In the genomic region with DNA sequence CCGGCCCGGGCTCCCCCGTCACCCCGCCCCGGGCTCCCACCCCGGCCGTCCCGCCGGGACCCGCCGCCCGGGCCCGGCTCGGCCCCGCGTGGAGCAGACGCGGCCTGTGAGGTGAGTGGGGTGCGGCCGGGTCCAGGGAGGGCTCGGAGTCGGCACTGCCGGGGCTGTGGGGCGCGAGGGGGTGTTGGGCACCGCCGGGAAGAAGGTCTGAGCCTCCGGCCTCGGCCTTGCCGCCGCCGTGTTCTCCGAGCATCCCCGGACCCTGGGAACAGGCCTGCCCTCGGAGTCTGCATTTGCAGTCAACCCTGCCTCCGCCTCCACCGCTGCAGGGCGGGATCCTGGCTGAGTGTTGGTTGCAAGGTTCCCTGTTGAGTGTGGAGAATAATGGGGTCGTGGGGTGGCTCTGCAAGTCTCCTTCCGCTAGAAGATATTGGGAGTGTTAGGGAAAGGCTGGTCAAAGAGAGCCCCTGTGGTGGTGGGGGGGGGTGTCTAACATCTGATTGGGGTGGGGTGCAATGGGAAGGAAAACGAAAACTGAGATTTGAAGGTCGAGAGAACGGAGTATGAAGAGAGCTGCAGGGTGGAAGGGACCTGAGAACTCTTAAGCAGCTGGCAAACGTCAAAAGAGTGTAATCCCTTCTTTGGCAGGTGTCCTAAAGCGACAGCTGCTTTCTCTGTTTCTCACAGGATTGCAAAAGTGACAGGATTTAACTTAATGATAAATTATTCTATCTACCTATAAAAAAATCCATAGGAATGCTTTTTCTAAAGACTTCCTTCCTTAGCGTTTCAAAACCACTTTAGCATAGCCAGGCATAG, we compare ENCODE assay signal across 8 mouse cellular contexts. TPM values are rescaled to one million over a fixed set of nuclear protein-coding genes. Genes with fewer than 3 reads are reported as not detected.
DNase-seq lines count a peak whose midpoint lies in the region; ATAC-seq and TF ChIP-seq lines count a peak whose summit lies in the region.

No protein-coding gene starts in this region.

- no peaks in the 10 kb centered on the region for H3K27me3 ChIP-seq in kidney, embryonic 16.5 days (ENCODE audit: insufficient read depth, low read length)
- no peaks in the 10 kb centered on the region for H3K27me3 ChIP-seq in Patski
- no peaks in the 10 kb centered on the region for H3K27me3 ChIP-seq in forebrain, embryonic 13.5 days
- no peaks in the 10 kb centered on the region for H3K27me3 ChIP-seq in liver, embryonic 11.5 days (replicated peaks; ENCODE audit: control insufficient read depth, insufficient read depth, low read length)

- H3K4me3 ChIP-seq in kidney, embryonic 16.5 days (ENCODE audit: low read length), result peak overlapping the region; percentile 81
- H3K4me3 ChIP-seq in forebrain, embryonic 13.5 days, result peak overlapping the region; percentile 93
- H3K4me3 ChIP-seq in liver, embryonic 11.5 days (ENCODE audit: low read depth, low read length), result peak overlapping the region; percentile 97

- H3K36me3 ChIP-seq in kidney, embryonic 16.5 days (ENCODE audit: insufficient read depth, low read length), result peaks cover 30% of the 10 kb centered on the region
- peaks cover 33% of the 10 kb centered on the region for H3K36me3 ChIP-seq in forebrain, embryonic 13.5 days (ENCODE audit: poor library complexity, severe bottlenecking)
- H3K36me3 ChIP-seq in liver, embryonic 11.5 days (ENCODE audit: control insufficient read depth, insufficient read depth, low read length), result peaks cover 23% of the 10 kb centered on the region

- H3K4me1 ChIP-seq in kidney, embryonic 16.5 days (ENCODE audit: insufficient read depth, low read length), result peaks cover 28% of the 10 kb centered on the region
- peaks cover 51% of the 10 kb centered on the region for H3K4me1 ChIP-seq in forebrain, embryonic 13.5 days
- peaks cover 10% of the 10 kb centered on the region for H3K4me1 ChIP-seq in liver, embryonic 11.5 days (replicated peaks; ENCODE audit: control insufficient read depth, insufficient read depth, low read length)

- H3K9ac ChIP-seq in kidney, embryonic 16.5 days (replicated peaks; ENCODE audit: low read length), result peak overlapping the region; percentile 85
- peak overlapping the region; percentile 93 for H3K9ac ChIP-seq in forebrain, embryonic 13.5 days
- peak overlapping the region; percentile 93 for H3K9ac ChIP-seq in liver, embryonic 11.5 days (ENCODE audit: low read depth, low read length)

- DNase-seq in kidney, postnatal 10 days, result no peak
- DNase-seq in Patski (ENCODE audit: low read depth, low spot score), result no peak
- peak; percentile 73 for DNase-seq in liver, embryonic 11.5 days (ENCODE audit: low spot score)
- peak; percentile 57 for DNase-seq in retina, postnatal 1 day
- no peak for DNase-seq in layer of hippocampus, postnatal 25 days (ENCODE audit: extremely low spot score in 1 of 2, low spot score in 1 of 2)
- no peak for DNase-seq in adrenal gland, postnatal 36 days

- POLR2A ChIA-PET in Patski (lab: Charles Lee), result no interaction called here

- ATAC-seq in kidney, embryonic 16.5 days (ENCODE audit: low FRiP score, low TSS enrichment), result peak; percentile 74
- peak; percentile 28 for ATAC-seq in Patski
- no peak for ATAC-seq in forebrain, embryonic 13.5 days
- peak; percentile 53 for ATAC-seq in liver, embryonic 11.5 days (replicated peaks; ENCODE audit: low FRiP score)

- CTCF ChIA-PET in Patski (lab: Charles Lee), result interaction anchor here (1.1 to 3.4 kb wide), 3 partner anchors 11 to 163 kb away, joined by 3 to 18 read pairs (median 4); a partner anchor contains a TSS

- in situ Hi-C loops in Patski (cut with MboI; ENCODE audit: low pct_unique_long_range_greater_than_20kb), result loop anchor here (5.0 kb wide), 1 partner anchor 49 kb away; no protein-coding TSS in a partner anchor

- no peak for TF ChIP-seq CTCF in Patski (IDR thresholded peaks at IDR 0.05)

- under 1% methylated on average over 41 of the region's 46 CpGs for WGBS in kidney, embryonic 16.5 days
- WGBS in forebrain, embryonic 13.5 days, result under 1% methylated on average over 36 of the region's 46 CpGs
- 2% methylated on average over 40 of the region's 46 CpGs for WGBS in liver, embryonic 11.5 days

- no peaks in the 10 kb centered on the region for H3K9me3 ChIP-seq in kidney, embryonic 16.5 days (ENCODE audit: low read length)
- H3K9me3 ChIP-seq in forebrain, embryonic 13.5 days (replicated peaks), result no peaks in the 10 kb centered on the region
- no peaks in the 10 kb centered on the region for H3K9me3 ChIP-seq in liver, embryonic 11.5 days (ENCODE audit: control insufficient read depth, low read length)

- H3K4me2 ChIP-seq in kidney, embryonic 16.5 days (replicated peaks; ENCODE audit: low read depth, low read length), result peak overlapping the region; percentile 79
- H3K4me2 ChIP-seq in forebrain, embryonic 13.5 days, result peak overlapping the region; percentile 91
- peak overlapping the region; percentile 64 for H3K4me2 ChIP-seq in liver, embryonic 11.5 days

- H3K27ac ChIP-seq in kidney, embryonic 16.5 days (ENCODE audit: low read length), result peak overlapping the region; percentile 93
- H3K27ac ChIP-seq in forebrain, embryonic 13.5 days, result peak overlapping the region; percentile 92
- H3K27ac ChIP-seq in liver, embryonic 11.5 days (ENCODE audit: low read depth, low read length), result peak overlapping the region; percentile 95

RNA-seq across cellular contexts. Expression of a gene that starts 0.4 kb away (rescaled TPM):
- 31.3 and 38.3 TPM in 2 replicates for polyA plus RNA-seq in kidney, embryonic 16.5 days (2015; fragmentation: Nextera tagmentation; extraction: Ambion mirVana)
- 45.4 TPM for polyA plus RNA-seq in Patski (2021)
- 42.5 and 44.0 TPM in 2 replicates for polyA plus RNA-seq in forebrain, embryonic 13.5 days (2015; fragmentation: Nextera tagmentation; extraction: Ambion mirVana)
- 34.2 and 38.3 TPM in 2 replicates for polyA plus RNA-seq in liver, embryonic 11.5 days (2014; fragmentation: Nextera tagmentation; extraction: Ambion mirVana)
- total RNA-seq in layer of hippocampus, postnatal 25 days (2021), result 1 to 10 TPM; 1.6 to 2.0 TPM
- 1 to 10 TPM; 4.8 to 5.3 TPM for total RNA-seq in adrenal gland, postnatal 36 days (2021)

RNA-seq across cellular contexts. Expression of a gene that starts 0.5 kb away (rescaled TPM):
- 121 and 131 TPM in 2 replicates for polyA plus RNA-seq in kidney, embryonic 16.5 days (2015; fragmentation: Nextera tagmentation; extraction: Ambion mirVana)
- 47.2 TPM for polyA plus RNA-seq in Patski (2021)
- polyA plus RNA-seq in forebrain, embryonic 13.5 days (2015; fragmentation: Nextera tagmentation; extraction: Ambion mirVana), result 180 TPM in 2 replicates
- 120 and 126 TPM in 2 replicates for polyA plus RNA-seq in liver, embryonic 11.5 days (2014; fragmentation: Nextera tagmentation; extraction: Ambion mirVana)
- total RNA-seq in layer of hippocampus, postnatal 25 days (2021), result 10 to 100 TPM; 19.5 to 20.3 TPM
- 10 to 100 TPM; 16.4 to 19.7 TPM for total RNA-seq in adrenal gland, postnatal 36 days (2021)

RNA-seq across cellular contexts. Expression of a gene that starts 7.6 kb away (rescaled TPM):
- polyA plus RNA-seq in kidney, embryonic 16.5 days (2015; fragmentation: Nextera tagmentation; extraction: Ambion mirVana), result 24.1 and 28.4 TPM in 2 replicates
- polyA plus RNA-seq in Patski (2021), result 79.6 TPM
- 15.9 and 17.5 TPM in 2 replicates for polyA plus RNA-seq in forebrain, embryonic 13.5 days (2015; fragmentation: Nextera tagmentation; extraction: Ambion mirVana)
- polyA plus RNA-seq in liver, embryonic 11.5 days (2014; fragmentation: Nextera tagmentation; extraction: Ambion mirVana), result 9.5 and 10.1 TPM in 2 replicates
- 10 to 100 TPM; 21.9 to 22.9 TPM for total RNA-seq in layer of hippocampus, postnatal 25 days (2021)
- 10 to 100 TPM; 35.0 to 44.2 TPM for total RNA-seq in adrenal gland, postnatal 36 days (2021)

RNA-seq across cellular contexts. Expression of a gene that starts 12.0 kb away (rescaled TPM):
- polyA plus RNA-seq in kidney, embryonic 16.5 days (2015; fragmentation: Nextera tagmentation; extraction: Ambion mirVana), result 0.21 and 0.35 TPM in 2 replicates
- polyA plus RNA-seq in Patski (2021), result 0.44 TPM
- polyA plus RNA-seq in forebrain, embryonic 13.5 days (2015; fragmentation: Nextera tagmentation; extraction: Ambion mirVana), result 1.0 and 1.2 TPM in 2 replicates
- polyA plus RNA-seq in liver, embryonic 11.5 days (2014; fragmentation: Nextera tagmentation; extraction: Ambion mirVana), result 0.14 TPM in 1 of 2 replicates, not detected in the other
- total RNA-seq in layer of hippocampus, postnatal 25 days (2021), result 1 to 10 TPM in 1 of 2 experiments, under 1 TPM in 1; 0.94 to 1.2 TPM
- not detected for total RNA-seq in adrenal gland, postnatal 36 days (2021)

RNA-seq across cellular contexts. Expression of a gene that starts 12.1 kb away (rescaled TPM):
- not detected in 2 replicates for polyA plus RNA-seq in kidney, embryonic 16.5 days (2015; fragmentation: Nextera tagmentation; extraction: Ambion mirVana)
- not detected for polyA plus RNA-seq in Patski (2021)
- polyA plus RNA-seq in forebrain, embryonic 13.5 days (2015; fragmentation: Nextera tagmentation; extraction: Ambion mirVana), result not detected in 2 replicates
- polyA plus RNA-seq in liver, embryonic 11.5 days (2014; fragmentation: Nextera tagmentation; extraction: Ambion mirVana), result not detected in 2 replicates
- total RNA-seq in layer of hippocampus, postnatal 25 days (2021), result not detected
- not detected for total RNA-seq in adrenal gland, postnatal 36 days (2021)

Comparison
In these comparisons a context has a peak if more than half of its experiments do, and no peak if none do; other contexts are left out.
1. DNase-seq: peak in liver, embryonic 11.5 days (single experiment) and retina, postnatal 1 day (single experiment); none in kidney, postnatal 10 days (single experiment), Patski (single experiment), layer of hippocampus, postnatal 25 days (0 of 2) and adrenal gland, postnatal 36 days (0 of 2).
2. Peak in every context shown above with its lines, with median percentiles within 50 percentile points of each other: H3K27ac ChIP-seq, H3K4me2 ChIP-seq, H3K4me3 ChIP-seq and H3K9ac ChIP-seq.